Mouse (Mus musculus) stomach, embryonic 14.5 days (tissue): Measurements from ENCODE around the gene Fkbp11. TPM values are rescaled to one million over a fixed set of nuclear protein-coding genes. Genes with fewer than 3 reads are reported as not detected.

ENCODE experiments used
- ATAC-seq: fragments of 200-750 bp; cut with Nextera tagmentation; 2 replicates; pipeline ENCODE4 v1.8.0; 2017; ENCODE audit warnings: low read depth, moderate TSS enrichment; ENCODE audit not compliant: insufficient number of reproducible peaks, insufficient read depth, low FRiP score
- H3K27ac ChIP-seq: fragments of 300-500 bp; sonication (generic); 2 replicates; pipeline ENCODE4 v1.5.1; 2014; ENCODE audit warnings: mild to moderate bottlenecking, low read length, moderate library complexity, mixed read lengths
- H3K27me3 ChIP-seq: fragments of 300-500 bp; sonication (generic); 2 replicates; pipeline ENCODE4 v1.6.1; 2014; ENCODE audit warnings: low read length, control low read depth, mixed read lengths; ENCODE audit not compliant: control insufficient read depth, insufficient read depth
- H3K36me3 ChIP-seq: fragments of 300-500 bp; sonication (generic); 2 replicates; pipeline ENCODE4 v1.6.1; 2014; ENCODE audit warnings: mild to moderate bottlenecking, control low read depth, low read length, moderate library complexity, mixed read lengths; ENCODE audit not compliant: control insufficient read depth, insufficient read depth
- H3K4me1 ChIP-seq: fragments of 300-500 bp; sonication (generic); 2 replicates; pipeline ENCODE4 v1.6.1; 2014; ENCODE audit warnings: low read length, control low read depth, mixed read lengths; ENCODE audit not compliant: control insufficient read depth, insufficient read depth
- H3K4me2 ChIP-seq: fragments of 300-500 bp; sonication (generic); replicated peaks from 2 replicates; pipeline ENCODE4 v1.6.1; 2014; ENCODE audit warnings: low read depth, low read length, control low read depth
- H3K4me3 ChIP-seq: fragments of 300-500 bp; sonication (generic); 2 replicates; pipeline ENCODE4 v1.5.1; 2014; ENCODE audit warnings: low read depth, low read length, control low read depth
- H3K9ac ChIP-seq: fragments of 300-500 bp; sonication (generic); replicated peaks from 2 replicates; pipeline ENCODE4 v1.6.1; 2014; ENCODE audit warnings: low read depth, mild to moderate bottlenecking, control low read depth, low read length, moderate library complexity, mixed read lengths
- H3K9me3 ChIP-seq: fragments of 300-500 bp; sonication (generic); 2 replicates; pipeline ENCODE4 v1.6.1; 2016; ENCODE audit warnings: low read depth, low read length, control low read depth; ENCODE audit not compliant: control insufficient read depth
- WGBS: fragments of 180-500 bp; shearing (Covaris S2); extraction: QIAGEN DNeasy Blood & Tissue Kit; methylation state at CpG from one replicate; pipeline ENCODE4 v1.1.7; 2014; 5-methylcytosine and 5-hydroxymethylcytosine counted together
- polyA plus RNA-seq: library from polyadenylated mRNA; unstranded; fragments of >200 nt; fragmentation: Nextera tagmentation; extraction: Ambion mirVana; gene quantifications from 2 replicates; pipeline ENCODE4 v1.2.1, GENCODE M21; 2014

Fkbp11 gene
- polyA plus RNA-seq, 1 experiment from 2014 or later: 38.1 TPM

DNA sequence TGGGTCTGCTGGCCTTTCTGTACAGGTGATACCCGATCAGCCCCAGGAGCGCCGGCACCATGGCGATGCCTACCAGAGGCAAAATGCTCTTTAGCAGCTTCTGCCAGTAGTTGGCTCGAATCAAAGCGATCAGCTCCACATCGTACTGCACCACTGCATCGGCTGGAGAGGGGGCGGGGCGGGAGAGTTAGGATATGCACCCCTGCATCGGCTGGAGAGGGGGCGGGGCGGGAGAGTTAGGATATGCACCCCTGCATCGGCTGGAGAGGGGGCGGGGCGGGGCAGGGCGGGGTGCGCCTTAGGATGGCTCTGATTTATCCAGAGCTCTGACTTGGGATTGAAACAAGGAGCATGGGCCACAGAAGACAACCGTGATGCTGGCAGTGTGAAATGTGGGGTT is 3.6 kb downstream of the Fkbp11 start:
- H3K27ac ChIP-seq: no peak overlapping the region
- no peak overlapping the region for H3K4me3 ChIP-seq
- ATAC-seq: no peak
- H3K36me3 ChIP-seq: no peaks in the 10 kb centered on the region
- H3K27me3 ChIP-seq: no peaks in the 10 kb centered on the region
- H3K9me3 ChIP-seq: no peaks in the 10 kb centered on the region
- H3K9ac ChIP-seq: no peak overlapping the region
- peak overlapping the region; percentile 7; the same call in 1 of the 2 replicates for H3K4me2 ChIP-seq
- H3K4me1 ChIP-seq: 0 out of 2 replicates have a peak, but pooled peaks cover 12% of the 10 kb centered on the region
- WGBS: 28% methylated on average over 19 of the region's 19 CpGs

DNA sequence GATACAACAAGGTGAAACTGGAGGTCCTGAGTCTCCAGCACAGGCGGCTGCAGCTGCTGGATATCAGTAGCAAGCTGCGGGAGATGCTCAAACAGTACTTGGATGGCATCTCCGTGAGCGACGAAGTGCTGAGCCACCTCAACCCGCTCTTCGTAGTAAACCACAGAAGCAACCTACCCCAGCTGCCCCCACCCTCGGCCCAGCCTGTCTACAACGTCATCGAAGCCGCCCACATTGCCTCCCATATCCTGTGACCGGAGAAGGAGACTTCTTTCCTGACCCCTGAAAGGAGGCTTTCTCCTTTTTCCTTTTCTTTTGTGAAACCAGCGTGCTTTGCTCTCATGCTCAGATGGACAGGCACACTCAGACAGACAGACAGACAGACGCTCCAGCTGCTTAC is 5.1 kb downstream of the Fkbp11 start:
- Histone ChIP-seq H3K27ac (no peak overlapping the region), H3K9ac (no peak overlapping the region), H3K36me3 (no peaks in the 10 kb centered on the region), H3K9me3 (no peaks in the 10 kb centered on the region), H3K4me2 (no peak overlapping the region), H3K27me3 (no peaks in the 10 kb centered on the region), H3K4me3 (no peak overlapping the region), H3K4me1 (0 out of 2 replicates have a peak, but pooled peaks cover 12% of the 10 kb centered on the region)
- 46% methylated on average over 14 of the region's 14 CpGs for whole genome bisulfite sequencing
- no peak for ATAC-seq

DNA sequence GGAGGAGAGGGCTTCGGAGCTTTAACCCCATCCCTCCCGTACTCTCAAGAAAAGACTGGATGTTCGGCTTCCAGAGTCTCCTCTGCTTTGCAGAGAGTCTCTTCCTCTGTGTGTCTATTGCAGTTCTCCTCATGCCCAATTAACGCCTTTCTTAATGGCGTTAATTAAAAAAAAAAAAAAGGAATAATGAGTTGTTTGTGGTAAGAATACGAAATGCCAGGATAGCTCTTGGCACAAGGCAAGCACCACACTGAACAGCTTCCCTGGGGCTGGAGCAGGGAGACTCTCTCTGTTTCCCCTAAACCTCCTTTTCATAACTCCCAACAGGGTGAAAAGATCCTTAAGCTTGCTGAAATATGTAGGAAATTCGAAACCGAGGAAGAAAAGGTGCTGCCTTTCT is 5.8 kb downstream of the Fkbp11 start:
- H3K27ac ChIP-seq: no peak overlapping the region
- H3K27me3 ChIP-seq: no peaks in the 10 kb centered on the region
- H3K36me3 ChIP-seq: no peaks in the 10 kb centered on the region
- H3K9ac ChIP-seq: no peak overlapping the region
- no peak overlapping the region for H3K4me2 ChIP-seq
- H3K9me3 ChIP-seq: no peaks in the 10 kb centered on the region
- H3K4me3 ChIP-seq: no peak overlapping the region
- H3K4me1 ChIP-seq: 0 out of 2 replicates have a peak, but pooled peaks cover 11% of the 10 kb centered on the region
- WGBS: 73% methylated on average over 8 of the region's 8 CpGs
- no peak for ATAC-seq

DNA sequence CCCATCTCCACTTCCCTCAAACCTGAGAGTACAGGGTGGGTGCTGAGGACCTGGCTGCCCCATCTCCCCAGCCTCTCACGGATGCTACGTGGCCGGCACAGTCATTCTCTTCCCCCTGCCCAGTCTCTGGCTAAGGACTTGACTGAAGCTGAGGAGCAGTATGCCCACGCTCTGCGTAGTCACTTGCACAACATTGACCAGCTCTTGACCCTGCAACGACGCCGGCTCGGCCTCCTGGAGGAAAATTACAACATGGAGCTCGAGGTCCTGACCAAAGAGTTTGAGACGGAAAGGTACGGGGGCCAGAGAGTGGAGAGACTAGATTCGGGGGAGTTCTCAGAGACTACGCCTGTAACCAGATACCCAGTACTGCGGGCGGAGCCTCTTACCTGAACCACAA is 10.7 kb downstream of the Fkbp11 start:
- no peak overlapping the region for H3K27ac ChIP-seq
- no peak overlapping the region for H3K9ac ChIP-seq
- no peaks in the 10 kb centered on the region for H3K36me3 ChIP-seq
- no peaks in the 10 kb centered on the region for H3K9me3 ChIP-seq
- H3K27me3 ChIP-seq: no peaks in the 10 kb centered on the region
- no peak for ATAC-seq
- H3K4me2 ChIP-seq: no peak overlapping the region
- 61% methylated on average over 16 of the region's 16 CpGs for WGBS
- H3K4me3 ChIP-seq: no peak overlapping the region
- H3K4me1 ChIP-seq: no peaks in the 10 kb centered on the region

DNA sequence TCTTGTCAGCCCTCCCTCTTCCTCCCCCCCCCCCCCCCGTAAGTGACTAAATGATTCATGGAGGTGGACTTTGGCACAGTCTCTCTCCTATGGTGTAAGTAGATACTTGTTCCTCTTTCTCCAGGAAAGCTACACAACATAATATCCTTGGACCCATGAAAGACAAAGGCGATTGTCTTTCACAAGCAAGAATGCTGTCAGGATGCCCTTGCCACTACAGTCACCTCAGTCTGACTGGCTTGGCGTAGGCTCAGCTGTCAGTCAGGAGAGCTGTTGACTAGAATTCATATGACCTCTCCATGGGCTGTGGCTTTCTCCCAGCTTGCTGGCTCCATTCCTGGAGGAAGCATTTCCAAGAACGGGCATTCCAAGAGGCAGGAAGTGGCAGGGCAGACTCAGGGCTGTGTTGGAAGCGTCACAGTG is 13.8 kb downstream of the Fkbp11 start:
- H3K9me3 ChIP-seq: no peaks in the 10 kb centered on the region

DNA sequence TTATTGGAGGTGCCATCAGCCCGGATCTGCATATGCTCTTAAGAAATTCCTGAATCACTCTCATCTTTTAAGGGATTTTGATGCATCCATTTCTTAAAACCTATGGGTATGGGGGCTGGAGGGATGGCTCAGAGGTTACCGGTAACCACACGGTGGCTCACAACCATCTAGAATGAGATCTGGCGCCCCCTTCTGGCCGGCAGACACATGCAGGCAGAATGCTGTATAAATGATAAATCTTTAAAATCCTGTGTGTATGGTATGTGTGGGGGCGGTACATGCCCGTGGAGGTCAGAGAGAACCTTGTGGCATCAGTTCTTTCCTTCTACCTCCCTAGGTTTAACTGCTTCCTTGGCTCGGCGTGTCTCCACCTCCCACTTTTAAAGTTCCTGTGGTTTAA is 17.6 kb downstream of the Fkbp11 start:
- H3K9ac ChIP-seq: no peak overlapping the region
- no peak overlapping the region for H3K4me2 ChIP-seq
- no peak overlapping the region for H3K4me3 ChIP-seq
- H3K9me3 ChIP-seq: no peaks in the 10 kb centered on the region
- WGBS: 13% methylated on average over 9 of the region's 9 CpGs
- H3K36me3 ChIP-seq: no peaks in the 10 kb centered on the region
- no peak for ATAC-seq
- H3K4me1 ChIP-seq: no peaks in the 10 kb centered on the region
- no peaks in the 10 kb centered on the region for H3K27me3 ChIP-seq
- no peak overlapping the region for H3K27ac ChIP-seq

More for the DNA sequence above, 13.8 kb downstream of the Fkbp11 start:
- no peak for ATAC-seq
- no peak overlapping the region for H3K4me2 ChIP-seq
- H3K4me1 ChIP-seq: no peaks in the 10 kb centered on the region
- no peaks in the 10 kb centered on the region for H3K27me3 ChIP-seq
- H3K36me3 ChIP-seq: no peaks in the 10 kb centered on the region
- H3K27ac ChIP-seq: no peak overlapping the region
- 74% methylated on average over 5 of the region's 5 CpGs for WGBS
- no peak overlapping the region for H3K4me3 ChIP-seq
- H3K9ac ChIP-seq: no peak overlapping the region

DNA sequence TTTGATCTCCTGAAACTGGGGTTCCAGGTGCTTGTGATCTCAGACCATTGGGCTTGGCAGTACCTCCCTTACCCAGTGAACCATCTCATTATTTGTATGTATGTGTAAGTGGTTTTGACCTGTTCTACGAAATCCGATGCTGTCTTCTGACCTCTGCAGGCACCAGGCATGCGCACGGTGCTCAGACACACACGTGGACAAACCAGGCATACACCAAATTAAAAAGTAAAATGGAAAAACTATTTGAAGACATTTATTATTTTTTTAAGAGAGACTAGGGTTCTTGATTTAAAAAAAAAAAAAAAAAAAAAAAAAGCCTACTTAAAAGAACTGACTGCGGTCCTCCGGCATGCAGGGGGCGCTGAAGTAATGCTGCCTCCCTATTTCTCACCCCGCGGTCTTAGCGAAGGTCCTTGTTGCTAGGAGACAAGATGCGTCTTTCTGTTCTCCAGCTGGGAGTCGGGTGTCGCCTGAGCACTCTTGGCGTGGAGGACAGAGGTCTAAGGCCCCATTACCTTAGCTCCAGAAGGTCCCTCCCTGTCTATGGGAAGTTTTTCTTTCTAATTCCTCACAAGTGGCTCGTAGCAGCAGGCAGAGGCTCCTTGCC is 20.1 kb downstream of the Fkbp11 start, which contains the start of gene Ccdc65:
Gene Ccdc65 (plus strand): TSS at position 442 of the 607 bp plus-strand sequence.
- Histone ChIP-seq H3K4me2 (peak within 1 kb of the TSS; percentile 37), H3K36me3 (no peaks in the 10 kb centered on the region), H3K9me3 (no peaks in the 10 kb centered on the region), H3K27me3 (no peaks in the 10 kb centered on the region), H3K27ac (no peak within 1 kb of the TSS), H3K9ac (no peak within 1 kb of the TSS), H3K4me1 (no peaks in the 10 kb centered on the region), H3K4me3 (peak within 1 kb of the TSS; percentile 33)
- ATAC-seq: no peak
- WGBS: 18% methylated on average over 16 of the region's 16 CpGs

DNA sequence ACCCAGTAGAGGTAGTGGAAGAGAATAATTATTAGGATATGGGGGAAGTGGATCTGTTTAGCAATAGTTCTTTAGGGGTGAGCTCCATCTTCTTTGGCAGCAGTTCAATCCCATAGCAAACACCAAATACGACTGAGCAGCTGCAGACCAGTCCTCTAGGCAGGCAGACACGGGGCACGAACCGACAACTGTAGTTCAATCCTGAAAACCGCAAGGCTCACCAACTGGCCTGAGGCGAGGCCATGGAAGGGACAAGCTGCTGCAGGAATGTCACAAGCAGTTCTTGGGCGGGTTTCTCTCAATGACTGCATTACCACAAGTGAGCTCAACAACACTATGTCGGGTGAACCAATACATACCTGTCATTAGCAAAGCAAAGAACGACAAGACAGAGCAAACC is 23.7 kb downstream of the Fkbp11 start:
- H3K27me3 ChIP-seq: peaks cover 23% of the 10 kb centered on the region

More for the DNA sequence above, 23.7 kb downstream of the Fkbp11 start:
- no peak for ATAC-seq
- Histone ChIP-seq H3K9me3 (no peaks in the 10 kb centered on the region), H3K36me3 (no peaks in the 10 kb centered on the region), H3K27ac (no peak overlapping the region), H3K4me3 (no peak overlapping the region), H3K4me1 (peaks cover 3% of the 10 kb centered on the region; the same call in 1 of the 2 replicates), H3K4me2 (no peak overlapping the region), H3K9ac (no peak overlapping the region)
- 61% methylated on average over 9 of the region's 9 CpGs for WGBS
